Mouse (Mus musculus): ENCODE measurements at regions not wholly inside any gene's neighbourhood (a gene's known extent, or its start where the extent isn't known, plus 50 kb on each side); places are given as distances from the start of the nearest gene placed in this dataset.

DNA sequence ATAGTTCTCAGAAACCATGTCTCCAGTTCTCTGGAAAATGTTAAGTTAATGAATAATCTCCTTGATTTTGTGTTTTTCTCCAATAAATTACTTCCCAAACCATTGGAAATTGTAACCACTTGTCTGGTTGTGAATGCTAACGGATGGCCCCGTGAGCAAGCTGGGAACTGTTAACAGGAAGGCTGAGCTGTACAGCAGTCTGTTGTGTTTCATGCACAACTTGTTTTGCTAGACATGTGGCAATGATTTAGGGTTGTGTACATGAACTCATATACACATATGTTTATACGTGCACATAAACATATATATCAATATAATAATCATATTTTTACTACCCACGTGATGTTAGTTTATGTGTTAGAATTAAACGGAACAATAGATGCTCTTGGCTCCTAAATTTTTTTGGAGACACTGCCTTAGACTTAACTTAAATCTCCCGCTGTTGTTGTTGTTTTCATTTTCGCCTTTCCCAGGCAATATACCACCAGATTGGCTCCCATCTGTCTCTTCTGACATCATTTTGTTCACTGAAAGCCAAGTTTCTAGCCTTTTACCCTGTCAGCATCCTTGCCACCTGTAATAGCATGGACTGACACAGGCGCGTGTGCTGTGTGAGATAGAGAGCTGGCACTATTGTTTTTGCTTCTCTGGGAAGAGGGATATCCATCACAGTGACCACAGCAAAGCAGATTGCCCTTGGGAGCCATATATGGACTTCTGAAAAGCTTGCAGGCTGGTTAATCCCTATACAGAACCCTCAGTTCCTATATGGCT is 231.6 kb downstream of the Fzd1 start:
- ATAC-seq (ENCODE audit: poor library complexity, severe bottlenecking): no peak

DNA sequence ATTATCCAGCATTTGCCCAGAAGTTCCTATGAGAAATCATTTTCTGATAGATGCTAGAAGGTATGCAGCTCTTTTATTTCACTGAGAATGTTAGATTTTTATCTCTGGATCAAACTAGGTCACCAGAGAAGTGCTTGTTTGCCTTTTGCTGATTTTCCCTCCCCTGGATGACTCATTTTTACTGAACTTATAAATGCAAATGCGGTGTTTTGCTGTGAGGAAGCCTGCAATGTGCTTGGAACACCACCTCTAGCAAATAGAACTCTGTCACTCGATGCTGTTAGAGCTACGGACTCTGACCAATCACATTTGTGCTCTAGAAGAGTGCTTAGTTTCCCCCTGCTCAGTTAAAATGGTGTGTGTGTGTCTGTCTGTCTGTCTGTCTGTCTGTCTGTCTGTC is 257.2 kb downstream of the Fzd1 start:
- ATAC-seq (ENCODE audit: poor library complexity, severe bottlenecking): no peak

DNA sequence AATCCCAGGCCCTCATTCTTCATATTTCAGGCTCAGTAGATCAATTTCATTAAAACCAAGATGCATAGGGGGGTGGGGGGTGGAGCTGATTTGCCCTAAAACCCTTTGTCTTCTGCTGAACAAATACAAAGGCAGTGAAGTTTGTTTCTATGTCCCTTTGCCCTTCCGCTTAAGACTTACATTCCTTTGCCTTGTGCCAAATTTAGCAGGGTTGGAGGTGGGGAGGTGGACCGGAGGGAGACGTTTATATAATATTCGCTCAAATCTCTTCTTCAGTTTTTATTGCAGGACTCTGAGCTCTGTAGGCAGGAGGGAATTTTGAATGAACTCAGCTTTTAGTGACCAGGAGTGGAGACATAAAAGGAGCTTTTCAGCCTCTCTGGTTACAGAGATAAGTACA is 258.8 kb downstream of the Fzd1 start:
- no peak for ATAC-seq (ENCODE audit: poor library complexity, severe bottlenecking)

DNA sequence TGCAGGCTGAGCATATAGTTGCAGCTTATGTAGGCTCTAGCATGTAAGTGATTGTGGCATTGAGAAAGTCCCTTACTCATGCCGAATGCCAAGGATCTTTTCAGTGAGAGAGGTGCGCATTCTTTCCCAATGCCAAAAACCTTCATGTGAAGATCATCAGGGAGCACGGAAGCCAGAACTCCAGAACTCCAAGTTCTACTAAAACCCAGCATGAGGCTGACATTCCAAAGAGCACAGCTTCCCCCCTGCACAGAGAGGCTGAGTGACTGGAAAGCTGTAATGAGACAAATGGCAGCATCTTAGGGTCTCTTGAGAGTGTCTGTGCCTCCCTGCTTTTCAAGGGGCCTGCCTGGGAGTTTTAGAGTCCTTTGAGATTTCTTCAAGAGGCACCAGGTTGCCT is 259.4 kb downstream of the Fzd1 start:
- no peak for ATAC-seq (ENCODE audit: poor library complexity, severe bottlenecking)

DNA sequence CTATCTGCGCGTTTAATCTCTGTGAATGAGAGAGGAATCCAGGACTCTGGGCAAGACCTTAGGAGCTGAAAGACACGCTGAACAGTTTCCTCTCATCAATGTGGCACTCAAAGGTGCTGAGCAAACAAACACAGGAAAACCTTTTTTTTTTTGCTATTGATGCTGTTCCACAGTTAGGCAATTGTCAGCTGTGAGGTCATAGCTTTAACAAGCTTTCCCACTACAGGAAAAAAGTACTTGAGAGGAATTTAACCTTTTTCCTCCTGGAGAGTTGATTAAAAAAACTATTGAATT is 261.0 kb downstream of the Fzd1 start:
- ATAC-seq (ENCODE audit: poor library complexity, severe bottlenecking): 0 out of 2 replicates have a peak, but pooled peaks have one; percentile 8

DNA sequence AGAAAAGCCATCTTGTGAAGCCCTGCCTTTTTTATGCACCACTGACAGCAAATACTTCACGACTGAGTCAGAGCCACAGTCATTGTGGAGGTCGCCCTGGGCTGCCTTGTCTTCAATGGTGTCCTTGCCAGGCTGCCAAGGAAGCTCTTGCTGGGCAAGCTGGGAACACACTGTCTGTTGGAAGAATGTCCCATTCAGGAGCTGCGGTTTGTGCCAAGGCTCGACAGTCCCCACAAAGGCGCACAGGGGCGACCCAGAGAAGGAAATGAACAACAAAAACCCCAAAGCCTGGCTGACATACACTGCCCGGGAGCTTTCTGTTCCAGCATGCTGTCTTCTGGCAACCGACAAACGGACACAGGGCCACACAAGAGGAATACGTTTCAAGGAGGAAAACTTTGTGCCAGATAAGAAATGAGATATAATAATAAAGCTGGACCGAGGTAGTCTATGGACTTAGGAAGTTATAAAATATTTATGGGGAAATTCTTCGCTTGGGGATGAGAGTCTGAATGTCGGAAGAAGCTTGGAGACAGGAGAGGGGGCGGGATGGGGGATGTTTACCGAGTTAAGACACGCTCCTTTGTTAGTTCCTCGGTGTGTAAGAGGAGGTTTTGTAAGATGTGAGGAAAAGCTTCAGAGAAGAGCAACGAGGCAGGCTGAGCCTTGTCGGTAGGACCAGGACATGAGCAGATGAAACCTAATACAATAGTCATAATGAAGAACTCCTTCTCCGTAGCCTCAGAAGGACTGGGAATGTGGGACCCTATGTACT is 261.5 kb downstream of the Fzd1 start:
- peak; percentile 25; the same call in 1 of the 2 replicates for ATAC-seq (ENCODE audit: poor library complexity, severe bottlenecking)

DNA sequence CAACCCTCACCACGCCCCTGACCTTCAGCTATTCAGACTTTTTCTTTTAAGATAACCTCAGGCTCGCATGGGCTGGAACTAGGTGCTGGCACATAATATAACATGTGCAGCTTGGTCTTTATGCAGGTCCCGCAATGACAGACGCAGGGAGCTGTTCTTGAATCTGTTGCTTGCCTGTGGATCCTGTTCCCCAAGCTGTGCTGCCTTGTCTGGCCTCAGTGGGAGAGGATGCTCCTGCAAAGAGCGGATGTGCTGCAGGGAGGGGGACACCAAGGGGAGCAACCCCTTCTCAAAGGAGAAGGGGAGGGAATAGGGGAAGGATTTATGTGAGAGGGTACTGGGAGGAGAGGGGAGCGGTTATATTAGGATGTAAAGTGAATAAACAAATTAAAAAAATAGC is 262.4 kb downstream of the Fzd1 start:
- no peak for ATAC-seq (ENCODE audit: poor library complexity, severe bottlenecking)

DNA sequence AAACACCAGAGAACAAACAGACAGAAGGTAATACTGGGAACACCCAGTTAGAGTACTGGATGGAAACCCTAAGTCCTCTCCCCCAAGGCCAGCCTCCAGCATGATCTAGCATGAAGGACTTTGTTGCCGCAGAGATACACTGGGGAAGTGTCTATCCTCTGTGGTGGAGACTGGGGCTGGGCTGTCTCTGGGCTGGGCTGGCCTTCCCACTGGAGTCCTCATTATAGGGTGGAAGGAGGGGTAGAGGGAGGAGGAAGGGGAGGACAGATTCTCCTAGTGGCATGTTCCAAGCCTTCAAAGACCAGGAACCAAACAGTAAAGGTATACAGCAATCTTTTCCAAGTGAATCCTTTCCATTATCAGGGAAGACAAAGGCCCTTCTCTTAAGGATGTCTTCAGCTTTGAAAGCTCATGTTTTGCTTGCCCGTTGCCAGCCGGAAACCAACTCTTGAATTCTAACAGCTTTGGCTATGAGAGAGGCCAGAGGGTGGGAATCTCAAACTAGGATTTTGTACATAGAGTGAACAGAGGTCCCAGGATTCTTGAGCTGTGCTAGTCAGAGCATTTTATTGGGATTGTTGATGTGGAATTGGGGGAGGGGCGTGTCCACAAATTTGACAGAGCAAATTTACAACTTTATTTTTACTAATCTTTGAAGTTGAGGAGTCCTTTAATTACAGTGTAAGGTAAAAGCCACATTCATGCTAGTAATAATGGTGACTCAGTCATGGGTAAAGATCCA is 271.3 kb downstream of the Fzd1 start:
- ATAC-seq (ENCODE audit: poor library complexity, severe bottlenecking): no peak

DNA sequence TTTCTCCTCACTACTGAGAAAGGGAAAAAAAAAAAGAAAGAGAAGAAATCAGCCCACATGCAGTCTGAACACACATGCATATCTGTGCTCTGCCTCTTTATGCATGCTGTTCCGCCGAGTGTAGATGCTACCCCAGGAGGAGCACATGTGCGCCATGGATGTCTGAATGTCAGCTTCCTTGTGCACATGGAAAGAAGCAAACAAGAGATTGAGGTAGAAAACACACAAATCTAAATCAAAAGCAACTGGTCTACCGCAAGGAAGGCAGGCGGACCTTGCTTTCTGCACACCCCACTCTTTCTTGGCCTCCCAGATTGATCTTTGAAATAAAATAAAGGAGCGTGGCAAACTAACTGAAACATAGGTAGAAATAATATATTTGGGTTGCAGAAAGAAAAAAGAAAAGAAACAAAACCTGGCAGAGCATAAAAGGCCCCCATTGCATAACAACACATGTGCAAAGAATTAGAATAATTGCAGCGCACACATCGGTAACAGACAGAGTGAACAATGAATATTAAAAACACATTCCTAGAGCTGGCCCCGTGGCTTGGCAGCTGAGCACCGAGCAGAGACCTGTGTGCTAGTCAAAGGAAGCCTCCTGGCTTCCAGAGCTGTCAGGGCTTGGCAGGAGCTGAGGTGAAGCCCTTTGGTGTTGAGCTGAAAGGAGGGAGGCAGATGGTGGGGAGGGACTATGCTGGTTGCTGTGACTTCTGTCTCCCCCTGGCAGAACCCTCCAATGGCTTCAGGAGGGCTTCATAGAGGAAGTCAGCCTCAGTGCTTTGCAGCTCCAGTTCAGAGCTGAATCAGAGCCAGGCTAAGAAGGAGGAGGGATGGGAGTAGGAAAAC is 272.1 kb downstream of the Fzd1 start:
- ATAC-seq (ENCODE audit: poor library complexity, severe bottlenecking): no peak

DNA sequence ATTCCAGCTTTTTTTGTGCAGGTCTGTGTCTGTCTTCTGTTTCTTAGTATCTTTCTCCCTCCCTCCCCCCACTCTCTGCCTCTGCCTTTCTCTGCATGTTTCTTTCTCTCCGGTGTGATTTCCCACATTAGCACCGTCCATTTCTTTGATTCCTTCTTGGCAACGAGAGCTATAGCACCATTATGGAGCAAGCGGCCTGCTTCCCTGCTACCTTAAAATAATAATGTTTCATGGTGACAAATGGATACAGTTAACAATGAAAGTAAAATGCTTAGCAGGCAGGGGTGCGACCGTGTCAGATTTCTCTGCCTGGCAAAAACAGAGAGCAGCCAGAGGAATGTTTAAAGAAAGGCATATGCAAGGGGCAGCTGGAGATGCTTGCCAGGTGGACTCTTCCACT is 273.1 kb downstream of the Fzd1 start:
- no peak for ATAC-seq (ENCODE audit: poor library complexity, severe bottlenecking)

DNA sequence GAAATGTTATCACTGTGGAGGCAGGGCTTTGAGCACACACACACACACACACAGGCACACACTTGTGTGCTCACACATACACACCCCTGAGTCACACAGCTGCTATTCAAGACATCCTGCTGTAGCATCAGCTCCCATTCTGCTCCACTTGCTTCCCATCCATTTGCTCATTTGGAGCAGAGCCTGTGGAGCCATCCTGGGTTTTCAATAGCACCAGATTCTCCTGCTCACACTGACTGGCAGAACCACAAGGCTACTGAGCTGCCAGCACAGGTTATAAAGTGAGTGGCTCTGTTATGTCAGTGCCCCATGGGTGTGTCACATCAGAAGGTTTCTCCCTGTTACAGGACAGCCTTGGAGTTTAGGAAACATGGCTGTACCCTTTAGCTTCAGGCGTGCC is 273.7 kb downstream of the Fzd1 start:
- ATAC-seq (ENCODE audit: poor library complexity, severe bottlenecking): no peak

DNA sequence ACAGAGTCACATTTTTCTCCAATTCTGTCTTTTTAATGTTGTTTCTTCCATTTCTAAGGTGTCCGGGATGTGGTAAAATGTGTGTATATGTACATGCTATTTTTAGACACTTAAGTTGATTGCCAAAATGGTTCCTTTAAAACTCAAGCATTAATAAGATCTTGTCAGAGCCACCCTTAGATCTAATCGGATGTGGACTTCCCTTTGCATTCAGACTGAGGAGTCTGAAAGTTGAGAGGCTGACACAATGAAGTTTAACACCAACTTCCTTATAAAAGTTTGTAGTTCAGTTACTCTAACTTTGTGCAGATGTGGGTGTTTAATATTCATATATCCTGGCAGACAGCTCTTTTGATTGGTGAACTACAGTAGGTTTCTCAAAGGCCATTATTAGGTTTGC is 282.1 kb downstream of the Mterf1b start:
- peak; percentile 49 for ATAC-seq (ENCODE audit: poor library complexity, severe bottlenecking)

Data from megakaryocyte, adult 5-6 weeks (primary cell).